ENCODE assay signal across 8 mouse cellular contexts in genomic region chr6:40470916-40471719, GRCm38 (mm10). TPM values are rescaled to one million over a fixed set of nuclear protein-coding genes. Genes with fewer than 3 reads are reported as not detected.
DNase-seq lines count a peak whose midpoint lies in the region; ATAC-seq and TF ChIP-seq lines count a peak whose summit lies in the region.

Ssbp1 (plus strand) TSS chr6:40471352.

- H3K4me2 ChIP-seq in kidney, embryonic 14.5 days (replicated peaks; ENCODE audit: low read depth, low read length), result peak within 1 kb of the TSS; percentile 73
- peak within 1 kb of the TSS; percentile 60 for H3K4me2 ChIP-seq in limb, embryonic 15.5 days

- H3K36me3 ChIP-seq in kidney, embryonic 14.5 days (ENCODE audit: control insufficient read depth, insufficient read depth, low read length), result peaks cover 28% of the 10 kb centered on the region
- peaks cover 27% of the 10 kb centered on the region for H3K36me3 ChIP-seq in limb, embryonic 15.5 days

- H3K27me3 ChIP-seq in kidney, embryonic 14.5 days (ENCODE audit: control insufficient read depth, insufficient read depth, low read length), result no peaks in the 10 kb centered on the region
- H3K27me3 ChIP-seq in limb, embryonic 15.5 days, result no peaks in the 10 kb centered on the region

- H3K9me3 ChIP-seq in kidney, embryonic 14.5 days (ENCODE audit: control insufficient read depth, low read length), result no peaks in the 10 kb centered on the region
- no peaks in the 10 kb centered on the region for H3K9me3 ChIP-seq in limb, embryonic 15.5 days

- H3K4me1 ChIP-seq in bone marrow macrophage, adult 2 months (ENCODE audit: control insufficient read depth, insufficient read depth, low read length), result peaks cover 15% of the 10 kb centered on the region
- peaks cover 3% of the 10 kb centered on the region; the same call in 1 of the 2 replicates for H3K4me1 ChIP-seq in embryonic fibroblast, embryonic 13.5 days (ENCODE audit: control insufficient read depth, insufficient read depth, low read length)
- H3K4me1 ChIP-seq in kidney, embryonic 14.5 days (ENCODE audit: control insufficient read depth, insufficient read depth, low read length), result peaks cover 5% of the 10 kb centered on the region; the same call in 1 of the 2 replicates
- peaks cover 8% of the 10 kb centered on the region for H3K4me1 ChIP-seq in limb, embryonic 15.5 days

- TF ChIP-seq CTCF in bone marrow macrophage, adult 2 months (IDR thresholded peaks at IDR 0.05; ENCODE audit: low read depth, low read length), result no peak
- no peak for TF ChIP-seq CTCF in embryonic fibroblast, embryonic 13.5 days (IDR thresholded peaks at IDR 0.05; ENCODE audit: borderline replicate concordance, insufficient read depth, low read length)

- peak within 1 kb of the TSS; percentile 91 for H3K27ac ChIP-seq in bone marrow macrophage, adult 2 months (ENCODE audit: insufficient read depth, low read depth, low read length)
- peak within 1 kb of the TSS; percentile 81 for H3K27ac ChIP-seq in embryonic fibroblast, embryonic 13.5 days (ENCODE audit: insufficient read depth, low read length)
- H3K27ac ChIP-seq in kidney, embryonic 14.5 days (ENCODE audit: low read depth, low read length), result peak within 1 kb of the TSS; percentile 93
- H3K27ac ChIP-seq in limb, embryonic 15.5 days, result peak within 1 kb of the TSS; percentile 98

- under 1% methylated on average over 54 of the region's 54 CpGs for WGBS in kidney, embryonic 14.5 days
- WGBS in limb, embryonic 15.5 days, result under 1% methylated on average over 54 of the region's 54 CpGs

- DNase-seq in A20 (ENCODE audit: low read depth, low spot score), result peak; percentile 97
- DNase-seq in heart, adult 9 months (ENCODE audit: low spot score in 2 of 2), result peak; percentile 86 to 92
- DNase-seq in monocyte, adult 2 months (ENCODE audit: low read depth in 1 of 2, low spot score in 2 of 2), result peak; percentile 80 to 84
- peak; percentile 90 to 93 for DNase-seq in spleen, postnatal 36 days (ENCODE audit: low spot score in 2 of 2)

- H3K9ac ChIP-seq in kidney, embryonic 14.5 days (ENCODE audit: low read depth, low read length), result peak within 1 kb of the TSS; percentile 92
- H3K9ac ChIP-seq in limb, embryonic 15.5 days, result peak within 1 kb of the TSS; percentile 84

- H3K4me3 ChIP-seq in bone marrow macrophage, adult 2 months (ENCODE audit: insufficient read depth, low read length), result peak within 1 kb of the TSS; percentile 75
- peak within 1 kb of the TSS; percentile 99 for H3K4me3 ChIP-seq in embryonic fibroblast, embryonic 13.5 days (ENCODE audit: insufficient read depth, low read length)
- peak within 1 kb of the TSS; percentile 67 for H3K4me3 ChIP-seq in kidney, embryonic 14.5 days (ENCODE audit: low read length)
- H3K4me3 ChIP-seq in limb, embryonic 15.5 days, result peak within 1 kb of the TSS; percentile 82

- peak; percentile 98 for ATAC-seq in kidney, embryonic 14.5 days (ENCODE audit: low FRiP score, low TSS enrichment)
- peak; percentile 91 for ATAC-seq in limb, embryonic 15.5 days (ENCODE audit: insufficient number of reproducible peaks, low FRiP score, low TSS enrichment, low read depth)

- peak; percentile 78; the same call in 1 of the 2 replicates for TF ChIP-seq POLR2A in bone marrow macrophage, adult 2 months (IDR thresholded peaks at IDR 0.05; ENCODE audit: borderline replicate concordance, low read depth, low read length)
- peak; percentile 95 for TF ChIP-seq POLR2A in embryonic fibroblast, embryonic 13.5 days (IDR thresholded peaks at IDR 0.05; ENCODE audit: low read depth, low read length)

RNA-seq across cellular contexts. Expression of gene Ssbp1, which starts in this region (rescaled TPM):
- polyA plus RNA-seq in bone marrow macrophage, adult 2 months (2012; ENCODE audit: insufficient read depth, insufficient read length, missing spikeins), result 49.8 and 58.1 TPM in 2 replicates
- 56.0 and 63.8 TPM in 2 replicates for polyA plus RNA-seq in embryonic fibroblast, embryonic 13.5 days (2011; ENCODE audit: insufficient read length, low read depth, missing spikeins)
- 177 and 241 TPM in 2 replicates for polyA plus RNA-seq in kidney, embryonic 14.5 days (2014; fragmentation: Nextera tagmentation; extraction: Ambion mirVana)
- polyA plus RNA-seq in limb, embryonic 15.5 days (2015; fragmentation: Nextera tagmentation; extraction: Ambion mirVana), result 130 and 131 TPM in 2 replicates

Comparison
In these comparisons a context has a peak if more than half of its experiments do, and no peak if none do; other contexts are left out.
1. Peak in every context shown above with its lines: DNase-seq, ATAC-seq, H3K4me3 ChIP-seq and H3K27ac ChIP-seq.